Mouse (Mus musculus): ENCODE data around the gene Plppr3.

DNA sequence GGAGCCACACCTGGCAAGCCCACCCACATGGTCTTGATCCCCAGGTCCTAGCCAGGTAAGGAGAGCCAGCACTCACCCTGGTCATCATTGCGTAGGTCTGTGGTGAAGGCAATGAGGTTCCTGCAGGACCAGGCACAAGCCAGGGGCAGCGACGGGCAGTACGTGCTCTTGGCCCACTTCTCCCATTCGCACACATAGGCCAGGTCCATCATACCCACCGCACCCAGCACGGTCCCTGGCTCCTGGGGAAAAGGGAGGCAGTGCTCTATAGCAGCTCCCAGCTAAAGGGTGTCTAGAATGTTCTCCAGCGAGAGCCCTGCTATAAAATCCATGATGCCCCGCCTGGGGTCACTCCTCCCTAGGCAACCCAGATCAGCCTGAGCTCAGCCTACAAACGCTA, 33.0 kb upstream of the Plppr3 start:
- no peak for TF ChIP-seq CTCF (IDR thresholded peaks at IDR 0.05; ENCODE audit: borderline replicate concordance, insufficient read depth, low read length)
- TF ChIP-seq POLR2A (IDR thresholded peaks at IDR 0.05; ENCODE audit: low read depth, low read length) = no peak
